Mouse (Mus musculus) monocyte, adult 5-6 weeks (primary cell): Measurements from ENCODE around the gene Fam227a. TPM values are rescaled to one million over a fixed set of nuclear protein-coding genes. Genes with fewer than 3 reads are reported as not detected.

Source experiments
- ATAC-seq: fragments of 153-309, 156-312 bp; replicated peaks from 2 replicates; pipeline ENCODE4 v1.8.0; 2017; ENCODE audit warnings: mild to moderate bottlenecking; ENCODE audit not compliant: low TSS enrichment, insufficient number of reproducible peaks, severe bottlenecking, poor library complexity, low FRiP score
- total RNA-seq: library from RNA; stranded (forward); fragments of 200-1000, 200-491, 200-594 nt; gene quantifications from 3 replicates; pipeline ENCODE4 v1.2.3, GENCODE M21; 2017

Gene Fam227a
- total RNA-seq, 1 experiment from 2014 or later = 1.0 TPM

DNA sequence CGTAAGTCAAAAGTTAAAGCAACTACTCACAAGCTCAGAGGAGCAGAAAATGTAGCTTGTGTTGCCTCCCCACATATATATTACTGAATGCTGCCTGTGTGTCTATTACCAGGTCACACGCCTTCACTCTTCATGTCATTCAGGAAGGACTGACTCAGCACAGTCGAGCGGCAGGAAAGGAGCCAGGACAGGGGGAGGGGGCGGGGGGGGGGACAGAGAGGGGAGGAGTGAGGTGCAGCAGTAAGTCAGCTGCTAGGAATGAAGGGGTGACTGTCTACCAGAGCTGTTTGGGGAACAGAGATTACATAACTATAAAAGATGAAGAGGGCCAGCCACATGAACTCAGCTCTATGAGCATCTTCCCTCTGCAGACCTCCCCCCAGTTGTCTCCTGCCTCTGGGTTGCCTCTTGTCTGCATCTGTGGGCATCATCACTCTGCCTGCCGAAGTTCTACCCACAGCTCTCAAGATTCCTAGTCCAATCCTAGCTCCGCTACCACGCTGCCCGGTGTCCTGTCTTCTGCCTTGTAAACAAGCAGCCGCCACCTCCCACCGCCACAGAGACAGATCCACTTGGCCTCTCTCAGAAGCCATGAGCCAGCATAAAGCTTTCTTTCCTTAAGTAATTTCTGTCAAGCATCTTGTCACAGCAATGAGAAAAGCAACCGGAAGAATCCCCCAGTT lies 17.5 kb downstream of the Fam227a start:
- ATAC-seq = no peak

DNA sequence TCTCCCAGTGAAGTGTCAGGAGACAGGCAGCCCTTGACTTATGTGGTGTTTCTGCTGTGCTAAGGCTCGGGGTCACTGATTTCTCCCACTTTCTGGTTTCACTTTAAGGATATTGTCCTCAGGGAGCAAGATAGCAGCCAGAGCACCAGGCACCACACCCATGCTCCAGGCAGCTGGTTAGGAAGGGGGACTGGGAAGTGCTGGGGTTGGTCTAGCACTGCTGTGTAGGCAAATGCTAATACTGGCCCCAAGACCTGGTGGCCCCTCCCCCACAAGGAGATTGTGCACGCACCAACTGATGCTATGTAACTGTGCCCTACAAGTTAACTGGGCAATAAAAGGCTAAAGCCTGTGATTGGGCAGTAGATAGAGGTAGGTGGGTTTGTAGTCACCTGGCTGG lies 28.3 kb downstream of the Fam227a start:
- no peak for ATAC-seq

DNA sequence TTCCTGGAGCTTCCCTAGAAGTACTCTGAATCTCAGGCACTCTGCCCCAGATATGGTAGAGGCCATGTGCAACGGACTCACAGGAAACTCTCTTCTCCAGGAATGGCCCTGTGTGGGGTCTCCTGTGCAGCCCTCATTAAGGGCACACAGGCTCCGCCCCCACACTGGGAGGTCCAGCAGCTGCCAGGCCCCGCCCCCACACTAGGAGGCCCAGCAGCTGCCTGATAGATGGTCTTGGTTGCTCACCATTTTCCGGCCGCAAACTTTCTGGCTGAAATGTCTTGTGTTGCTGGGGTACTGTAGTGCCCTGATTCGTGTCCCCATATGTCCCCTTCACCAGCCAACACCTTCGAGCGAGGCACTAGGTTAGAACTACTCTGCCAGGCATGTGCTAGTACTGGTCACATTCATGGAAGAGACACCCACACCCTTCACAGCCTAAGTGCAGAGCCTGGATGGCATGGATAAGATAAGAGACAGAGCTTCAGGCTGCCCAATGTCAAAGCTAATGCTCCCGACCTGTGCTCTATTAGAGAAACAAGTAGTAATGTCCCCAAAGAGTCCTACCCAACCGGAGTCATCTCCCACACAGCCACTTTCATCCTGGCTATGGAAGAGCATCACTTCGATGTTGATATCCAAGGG lies 38.9 kb downstream of the Fam227a start:
- ATAC-seq = no peak

DNA sequence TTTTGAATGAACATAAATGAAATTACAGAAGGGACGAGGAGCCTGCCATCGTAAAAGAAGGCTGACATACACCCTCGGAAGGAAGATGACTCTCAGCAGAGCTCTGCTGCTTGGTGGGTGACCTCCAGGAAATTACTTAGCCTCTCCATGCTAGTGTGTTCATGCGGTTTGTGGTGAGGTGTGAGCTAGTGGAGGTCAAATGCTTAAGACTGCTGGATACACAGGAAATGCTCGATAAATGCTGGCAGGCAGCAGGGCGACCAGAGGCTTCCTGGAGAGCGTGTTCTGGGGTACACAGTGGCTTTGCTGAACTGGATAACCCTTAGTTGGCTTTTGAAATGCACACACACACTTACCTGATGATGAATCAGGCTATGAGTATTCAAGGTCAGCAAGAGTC lies 40.3 kb downstream of the Fam227a start:
- ATAC-seq = no peak

DNA sequence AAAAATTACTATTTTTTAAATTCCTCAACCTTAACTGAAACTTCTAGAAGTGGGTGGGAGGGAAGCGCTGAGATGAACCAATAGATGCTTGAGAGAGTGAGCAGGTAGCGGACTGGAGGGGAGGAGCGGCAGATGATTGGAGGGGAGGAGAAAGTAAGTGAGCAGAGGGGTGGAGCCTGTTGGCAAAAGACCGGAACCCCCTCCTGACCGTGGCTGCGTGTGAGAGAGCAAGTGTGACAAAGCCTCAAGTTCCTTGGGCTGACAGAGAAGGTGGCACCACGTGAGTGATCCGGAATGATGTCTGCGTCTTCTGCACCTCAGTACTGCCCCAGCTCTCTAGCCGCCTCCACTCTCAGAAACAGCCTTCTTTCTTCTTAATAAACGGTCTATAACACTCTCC lies 41.6 kb downstream of the Fam227a start:
- ATAC-seq = no peak

DNA sequence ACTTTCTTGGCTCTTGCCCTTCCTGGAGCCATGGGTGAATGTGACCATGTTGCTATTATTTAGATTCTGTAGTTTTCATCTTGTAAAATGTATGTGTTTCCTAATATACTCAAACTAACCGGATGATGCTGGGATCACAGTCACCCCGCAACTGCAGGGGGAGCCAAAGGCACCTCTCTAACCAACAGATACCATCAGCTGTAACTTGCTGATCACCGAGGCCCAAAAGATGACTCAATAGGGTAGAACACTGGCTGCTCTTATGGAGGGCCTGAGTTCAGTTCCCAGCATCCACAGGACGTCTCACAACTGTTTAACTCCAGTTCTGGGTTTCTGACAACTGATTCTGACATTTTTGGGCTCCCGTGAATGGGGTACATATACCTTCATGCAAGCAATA lies 42.0 kb downstream of the Fam227a start:
- no peak for ATAC-seq

DNA sequence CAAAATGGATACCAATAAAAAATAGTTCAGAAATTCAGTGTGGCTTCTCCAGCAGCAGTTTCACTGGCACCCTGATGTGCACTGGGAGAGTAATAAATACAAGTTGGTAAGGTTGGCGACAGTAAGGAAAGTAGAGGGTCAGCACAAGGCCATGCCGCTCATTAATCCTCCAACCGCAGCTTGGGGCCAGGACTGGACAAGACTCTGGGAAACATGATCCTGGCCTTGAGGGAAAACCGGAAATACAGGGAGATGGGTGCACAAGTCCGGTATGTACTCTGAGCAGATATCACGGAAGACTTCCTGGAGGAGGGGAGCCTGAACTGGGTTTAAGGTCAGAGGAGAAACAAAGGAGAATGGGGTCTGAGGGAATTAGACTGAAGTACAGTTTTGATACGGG lies 43.3 kb downstream of the Fam227a start:
- no peak for ATAC-seq

DNA sequence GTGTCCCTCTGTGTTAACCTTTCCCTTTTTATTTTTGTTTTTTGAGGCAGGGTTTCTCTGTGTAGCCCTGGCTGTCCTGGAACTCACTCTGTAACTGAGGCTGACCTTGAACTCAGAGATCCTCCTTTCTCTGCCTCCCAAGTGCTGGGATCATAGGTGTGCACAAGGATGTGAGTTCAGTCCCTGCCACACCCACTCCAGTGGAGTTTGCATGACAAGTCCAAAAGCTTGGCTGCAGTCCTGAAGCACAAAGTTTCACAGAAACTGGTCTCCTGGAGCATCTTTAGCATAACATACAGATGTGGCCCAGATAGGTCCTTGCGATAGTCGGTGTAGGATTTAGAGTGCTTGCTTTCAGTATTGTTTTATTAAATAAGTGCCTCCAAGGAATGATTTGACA lies 49.5 kb downstream of the Fam227a start:
- ATAC-seq = no peak

DNA sequence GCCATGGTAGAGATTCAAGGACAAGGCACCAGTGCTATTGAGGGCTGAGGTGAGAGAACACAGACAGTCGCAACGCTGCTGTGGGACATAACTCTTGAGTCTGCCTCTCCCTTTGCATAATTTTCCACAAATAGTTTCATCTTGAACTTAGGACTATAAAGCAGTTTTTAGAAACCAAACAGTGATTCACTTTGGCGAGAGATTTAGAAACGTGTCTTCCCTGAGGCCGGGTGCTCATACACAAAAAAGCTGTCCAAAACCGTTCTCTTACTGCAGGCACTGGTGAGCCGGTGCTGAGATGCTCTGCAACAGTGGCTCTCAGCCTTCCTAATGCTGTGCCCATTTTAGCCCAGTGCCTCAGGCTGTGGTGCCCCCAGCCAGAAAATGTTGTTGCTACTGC lies 50.5 kb downstream of the Fam227a start:
- no peak for ATAC-seq

DNA sequence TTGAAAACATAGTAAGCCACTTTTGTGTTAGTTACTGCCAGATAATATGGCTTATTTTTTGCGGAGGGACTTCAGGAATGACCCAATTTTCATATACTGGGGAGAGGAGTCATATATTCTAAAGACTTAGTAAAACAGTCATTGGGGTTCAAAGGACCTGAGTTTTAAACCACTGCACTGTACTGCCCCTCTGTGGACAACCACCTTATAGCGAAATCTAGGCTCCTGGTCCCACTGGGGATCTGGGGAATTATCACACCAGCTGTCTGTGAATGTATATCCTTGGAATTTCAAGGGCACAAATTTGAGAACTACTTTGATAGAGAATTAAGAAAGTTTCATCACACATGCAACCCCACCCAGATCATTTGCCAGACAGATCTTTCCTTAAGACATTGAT lies 51.0 kb downstream of the Fam227a start:
- no peak for ATAC-seq

DNA sequence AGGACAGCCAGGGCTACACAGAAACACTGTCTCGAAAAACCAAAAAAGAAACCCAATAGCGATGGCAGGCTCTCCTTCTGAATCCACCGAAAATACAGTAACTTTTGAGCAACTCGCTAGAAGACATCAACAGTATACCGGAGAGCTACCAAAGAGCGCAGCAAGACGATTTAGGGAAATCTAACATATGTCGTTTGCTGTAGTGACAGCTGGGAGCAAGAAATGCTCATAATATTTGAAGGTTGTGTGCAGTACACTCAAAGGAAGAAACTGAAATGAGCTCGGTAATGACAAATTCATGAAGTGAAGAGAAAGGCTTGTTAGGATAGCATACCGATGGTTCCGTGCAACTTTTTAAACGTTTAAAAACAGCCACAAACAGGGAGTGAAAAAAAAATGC lies 52.6 kb downstream of the Fam227a start:
- no peak for ATAC-seq

DNA sequence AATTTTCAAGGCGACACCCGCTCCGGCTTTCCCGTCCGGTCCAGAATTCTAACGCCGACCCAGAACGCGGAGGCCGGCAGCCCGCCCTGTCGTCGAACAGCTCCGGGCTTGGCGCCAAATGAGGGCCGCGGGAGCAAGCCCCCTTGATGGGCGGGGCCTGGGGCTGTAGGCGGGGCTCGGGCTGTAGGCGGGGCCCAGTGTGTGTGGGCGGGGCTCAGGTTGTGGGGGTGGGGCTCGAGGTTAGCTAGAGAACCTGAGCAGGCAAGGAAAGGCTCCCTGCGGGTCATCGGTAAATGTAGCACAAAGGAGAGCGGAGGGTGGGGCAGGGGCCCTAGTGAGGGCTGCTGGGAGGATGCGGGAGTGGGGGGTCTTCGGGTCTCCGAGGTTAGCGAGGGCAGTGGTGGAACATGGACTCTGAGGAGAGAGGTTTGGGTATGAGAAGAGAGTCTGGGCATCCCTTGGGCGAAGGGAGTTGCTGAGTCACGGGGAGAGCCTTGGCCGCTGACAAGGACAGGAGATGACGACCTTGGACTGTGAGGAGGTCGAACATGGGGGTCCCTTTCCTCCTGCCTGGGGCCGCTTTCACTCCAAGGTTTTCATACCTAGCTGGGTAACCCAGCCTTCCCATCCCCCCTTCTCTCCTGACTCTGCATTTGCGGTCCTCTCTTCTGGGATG lies 53.6 kb downstream of the Fam227a start, which contains the start of gene Dmc1:
Gene Dmc1, minus strand, starts transcription at position 120 of the 676 bp plus-strand sequence.
- ATAC-seq = 0 out of 2 replicates have a peak, but pooled peaks have one; percentile 31

DNA sequence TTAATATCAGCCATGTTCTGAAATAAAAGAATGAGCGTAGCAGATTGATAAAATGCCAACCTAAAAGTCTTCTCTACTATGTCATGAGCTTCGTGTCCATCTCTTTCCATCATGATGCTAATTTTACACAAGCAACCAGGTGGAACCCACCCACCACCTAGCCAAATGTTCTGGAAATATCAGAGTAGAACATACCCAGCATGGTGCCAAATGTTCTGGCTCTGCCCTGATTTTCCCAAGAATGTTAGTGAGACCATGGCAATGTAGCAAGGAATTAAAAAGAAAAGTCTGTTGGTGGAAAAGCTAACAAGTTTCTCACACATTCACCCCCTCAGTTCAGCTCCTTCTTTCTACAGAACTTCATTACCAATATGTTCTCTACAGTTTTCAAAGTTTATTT lies 58.6 kb downstream of the Fam227a start:
- ATAC-seq = no peak

DNA sequence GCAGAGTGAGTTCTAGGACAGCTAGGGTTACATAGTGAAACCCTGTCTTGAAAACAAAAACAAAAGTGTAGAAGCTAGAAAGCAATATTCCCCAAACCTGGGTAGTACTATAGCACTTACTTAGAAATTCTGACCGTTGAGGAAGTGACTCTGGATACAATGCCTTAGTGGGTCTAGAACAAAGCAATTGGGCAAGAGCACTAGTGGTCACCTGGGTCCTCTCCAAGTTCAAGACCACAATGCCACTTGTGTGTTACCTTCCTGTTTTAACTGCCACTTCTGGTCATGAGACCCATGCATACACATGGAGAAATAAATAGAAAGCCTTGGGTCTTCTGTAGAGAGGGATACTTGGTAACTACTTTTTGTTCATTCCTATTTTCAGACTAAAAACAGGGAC lies 60.0 kb downstream of the Fam227a start:
- ATAC-seq = no peak

DNA sequence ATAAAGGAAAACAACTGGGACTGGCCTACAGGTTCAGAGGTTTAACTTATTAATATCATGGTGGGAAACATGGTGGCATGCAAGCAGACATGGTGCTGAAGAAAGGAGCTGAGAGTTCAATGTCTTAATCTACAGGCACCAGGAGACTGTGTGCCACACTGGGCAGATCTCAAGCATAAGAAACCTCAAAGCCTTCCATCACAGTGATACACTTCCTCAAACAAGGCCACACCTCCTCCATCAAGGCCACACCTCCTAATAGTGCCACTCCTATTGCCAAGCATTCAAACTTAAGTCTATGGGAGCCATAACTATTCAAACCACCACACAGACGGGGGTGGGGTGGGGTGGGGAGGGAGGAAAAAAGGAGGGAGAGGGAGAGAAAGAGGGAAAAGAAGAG lies 77.2 kb downstream of the Fam227a start:
- ATAC-seq = no peak

DNA sequence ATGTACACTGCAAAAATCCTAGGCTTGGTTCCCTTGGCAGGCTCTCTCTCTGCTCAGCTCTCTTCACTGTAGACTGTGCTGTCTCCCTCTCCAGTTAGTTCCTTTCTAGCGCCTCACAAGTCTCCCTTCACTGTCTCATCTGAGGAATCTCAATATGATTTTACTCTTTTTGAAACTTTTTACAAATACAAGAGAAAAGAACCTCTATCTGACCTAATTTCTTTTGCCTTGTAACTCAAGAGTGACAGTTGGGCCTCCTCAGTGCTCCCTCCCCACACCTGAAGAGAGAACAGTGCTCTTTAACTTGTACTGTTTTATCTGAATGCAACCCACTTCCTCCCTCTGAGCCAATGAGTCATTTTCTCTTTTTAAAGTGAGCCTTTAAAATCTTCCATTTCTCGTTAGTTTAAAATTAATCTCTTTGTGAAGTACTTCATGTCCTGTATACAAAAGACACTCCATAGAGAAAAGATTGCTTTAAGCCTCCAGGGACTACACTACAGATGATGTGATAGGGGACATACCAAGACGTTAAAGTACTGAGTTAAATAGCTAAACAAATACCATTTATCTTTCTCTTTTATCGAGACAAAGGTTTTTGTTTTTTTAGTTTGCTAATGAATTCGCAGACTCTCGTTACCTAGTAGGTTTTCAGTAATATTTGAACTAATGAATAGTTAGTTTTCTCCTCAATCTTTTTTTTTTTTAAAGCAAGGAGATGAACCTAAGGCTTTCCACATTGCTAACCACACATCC lies 80.9 kb downstream of the Fam227a start:
- ATAC-seq = no peak

DNA sequence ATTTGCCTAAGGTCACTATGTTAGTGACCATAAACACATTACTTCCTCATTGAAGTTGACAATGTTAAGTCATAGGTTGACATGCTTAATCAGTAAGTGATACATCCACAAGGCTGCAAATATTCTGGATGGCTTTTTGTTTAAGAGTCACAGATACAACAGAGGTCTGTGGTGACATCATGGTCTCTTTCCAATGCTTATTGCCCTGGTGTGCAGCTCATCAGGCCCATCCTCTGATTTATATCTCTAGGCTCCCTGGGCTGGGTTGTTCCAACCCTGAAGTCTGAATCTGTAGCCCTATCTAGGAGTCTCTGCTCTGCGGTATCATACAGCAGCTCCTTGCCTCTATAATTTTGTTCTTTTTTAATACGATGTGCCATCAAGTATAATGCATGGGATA lies 81.8 kb downstream of the Fam227a start:
- ATAC-seq = no peak

DNA sequence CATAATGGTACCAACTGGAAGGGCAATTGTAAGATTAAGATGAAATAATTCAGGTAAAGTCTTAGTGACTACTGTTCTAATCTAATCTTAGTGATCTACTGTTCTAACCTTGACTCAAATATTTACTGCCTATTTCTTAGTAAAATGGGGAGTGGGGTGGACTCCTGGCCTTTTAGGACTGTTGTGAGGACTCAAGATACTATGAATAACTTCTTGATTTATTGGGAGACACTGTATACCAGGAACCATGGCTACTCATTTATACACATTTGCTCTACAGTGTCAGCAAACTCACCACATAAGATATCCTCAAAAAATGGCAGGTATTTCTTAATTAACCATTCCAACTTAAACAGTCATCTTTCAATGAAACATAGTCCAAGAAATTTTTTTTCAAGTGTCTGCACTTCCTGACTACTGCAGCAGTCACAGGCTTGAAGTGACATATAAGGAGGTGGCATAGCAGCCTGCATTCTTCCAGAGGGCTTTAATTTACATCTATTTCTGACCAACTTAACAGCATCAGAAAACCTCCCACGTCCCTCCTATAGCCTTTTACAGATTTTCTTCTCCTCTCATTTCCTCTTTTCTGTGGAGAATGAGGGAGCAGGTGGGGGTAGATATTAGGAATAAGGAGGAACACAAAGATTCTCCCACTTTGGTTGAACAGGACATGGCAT lies 83.1 kb downstream of the Fam227a start:
- no peak for ATAC-seq

DNA sequence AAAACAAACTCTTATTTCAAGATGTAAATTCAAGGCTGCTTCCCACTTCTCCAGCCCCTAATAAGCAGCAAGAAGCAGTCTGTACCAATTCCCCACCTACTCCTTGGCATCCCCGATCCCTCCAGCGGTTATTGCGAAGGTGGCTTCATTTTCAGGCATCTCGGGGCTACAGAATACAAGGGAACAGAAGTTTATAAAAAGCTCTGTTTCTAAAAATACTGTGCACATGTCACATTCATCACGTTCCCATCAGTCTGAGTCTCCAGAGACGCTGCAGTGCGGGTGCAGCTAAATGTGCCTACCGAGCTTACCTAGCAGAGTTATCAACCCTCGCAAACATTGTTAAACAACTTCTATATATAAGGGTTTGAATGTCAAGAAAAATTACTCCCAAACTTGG lies 96.3 kb downstream of the Fam227a start:
- ATAC-seq = no peak
